Mouse (Mus musculus) adrenal gland, postnatal 25 days (tissue): ENCODE measurements around the gene Ak9. TPM values are rescaled to one million over a fixed set of nuclear protein-coding genes. Genes with fewer than 3 reads are reported as not detected.
A peak's percentile ranks its signal among the peaks of the same experiment; 100 is the strongest.

Experiments
- DNase-seq: peaks from one replicate; pipeline ENCODE4 v3.0.0; 2021; ENCODE audit warnings: mixed read lengths
- total RNA-seq: library from RNA; stranded (reverse); gene quantifications from 2 replicates; pipeline ENCODE4 v1.2.3, GENCODE M21; 2021

The Ak9 gene
- total RNA-seq, 1 experiment from 2014 or later: 0.06 TPM

- DNase-seq: no peak
These were observed 147.9 kb downstream of the Ak9 start for GRCm38 (mm10) chr10:41451656-41452055.

- no peak for DNase-seq
These were observed 149.0 kb downstream of the Ak9 start for GRCm38 (mm10) chr10:41452791-41453190.

GRCm38 (mm10) chr10:41459990-41460389 is 156.2 kb downstream of the Ak9 start:
- DNase-seq: no peak

- no peak for DNase-seq
These were observed 156.7 kb downstream of the Ak9 start for GRCm38 (mm10) chr10:41460501-41460900.

- DNase-seq: no peak
These were observed 157.4 kb downstream of the Ak9 start for GRCm38 (mm10) chr10:41461057-41461722.

GRCm38 (mm10) chr10:41464401-41464955 is 160.7 kb downstream of the Ak9 start:
- no peak for DNase-seq

- no peak for DNase-seq
These were observed 163.5 kb downstream of the Ak9 start for GRCm38 (mm10) chr10:41467325-41467724.

- DNase-seq: no peak
These were observed 166.9 kb downstream of the Ak9 start for GRCm38 (mm10) chr10:41470693-41471092.

GRCm38 (mm10) chr10:41472534-41472933 is 168.8 kb downstream of the Ak9 start:
- DNase-seq: no peak

- DNase-seq: no peak
These were observed 169.2 kb downstream of the Ak9 start for GRCm38 (mm10) chr10:41472962-41473481.

GRCm38 (mm10) chr10:41473782-41474468 is 170.1 kb downstream of the Ak9 start:
- no peak for DNase-seq

GRCm38 (mm10) chr10:41474981-41475391 is 171.2 kb downstream of the Ak9 start:
- DNase-seq: no peak

GRCm38 (mm10) chr10:41476171-41477017 is 172.6 kb downstream of the Ak9 start, which contains the start of gene Mical1:
Gene Mical1 (plus strand): TSS chr10:41476314.
- peak; percentile 54 for DNase-seq

- DNase-seq: no peak
These were observed 173.2 kb downstream of the Ak9 start for GRCm38 (mm10) chr10:41477018-41477277.

- DNase-seq: peak; percentile 28
These were observed 173.8 kb downstream of the Ak9 start for GRCm38 (mm10) chr10:41477278-41478181.

- DNase-seq: no peak
These were observed 176.2 kb downstream of the Ak9 start for GRCm38 (mm10) chr10:41479961-41480360.

GRCm38 (mm10) chr10:41480938-41481880 is 177.4 kb downstream of the Ak9 start:
- DNase-seq: no peak

- no peak for DNase-seq
These were observed 178.7 kb downstream of the Ak9 start for GRCm38 (mm10) chr10:41482446-41482845.
